In genomic region chr4:152124361-152124961, GRCm38 (mm10) we compare ENCODE assay signal across 19 mouse cellular contexts. TPM values are rescaled to one million over a fixed set of nuclear protein-coding genes. Genes with fewer than 3 reads are reported as not detected.
DNase-seq lines count a peak whose midpoint lies in the region; ATAC-seq and TF ChIP-seq lines count a peak whose summit lies in the region.
"Had no signal": no experiment of that assay in that cellular context is flagged by ENCODE, and none has a peak within 500 bp of the region (broad histone marks: within the 10 kb centered on the region; RNA-seq: fewer than 3 reads in every experiment).

No protein-coding gene starts in this region.

- H3K9me3 ChIP-seq in kidney, embryonic 15.5 days (replicated peaks): no peaks in the 10 kb centered on the region
- H3K9me3 ChIP-seq in kidney, embryonic 16.5 days (ENCODE audit: low read length): no peaks in the 10 kb centered on the region
- H3K9me3 ChIP-seq in liver, postnatal 0 days (ENCODE audit: low read length): no peaks in the 10 kb centered on the region
- H3K9me3 ChIP-seq: hindbrain, embryonic 15.5 days had no signal

- H3K36me3 ChIP-seq in kidney, embryonic 15.5 days: peaks cover 3% of the 10 kb centered on the region; the same call in 1 of the 2 replicates
- H3K36me3 ChIP-seq in kidney, embryonic 16.5 days (ENCODE audit: insufficient read depth, low read length): no peaks in the 10 kb centered on the region
- H3K36me3 ChIP-seq in liver, postnatal 0 days (replicated peaks; ENCODE audit: insufficient read depth, low read length): no peaks in the 10 kb centered on the region
- H3K36me3 ChIP-seq: hindbrain, embryonic 15.5 days had no signal

- TF ChIP-seq CTCF in liver, postnatal 0 days (IDR thresholded peaks at IDR 0.05; ENCODE audit: low read depth): no peak

- ATAC-seq in CD4-positive, CD25-positive, alpha-beta regulatory T cell, adult 4 months: no peak
- no peak for ATAC-seq in kidney, embryonic 15.5 days (replicated peaks; ENCODE audit: low FRiP score)
- no peak for ATAC-seq in kidney, embryonic 16.5 days (ENCODE audit: low FRiP score, low TSS enrichment)
- ATAC-seq in liver, postnatal 0 days: no peak
- ATAC-seq: forebrain, embryonic 16.5 days; midbrain, embryonic 16.5 days had no signal

- H3K4me1 ChIP-seq in kidney, embryonic 15.5 days: peaks cover 71% of the 10 kb centered on the region
- peaks cover 53% of the 10 kb centered on the region for H3K4me1 ChIP-seq in kidney, embryonic 16.5 days (ENCODE audit: insufficient read depth, low read length)
- peaks cover 20% of the 10 kb centered on the region for H3K4me1 ChIP-seq in liver, postnatal 0 days (ENCODE audit: insufficient read depth)

- TF ChIP-seq EP300 in liver, postnatal 0 days (IDR thresholded peaks at IDR 0.05; ENCODE audit: low read depth): no peak

- no peak overlapping the region for H3K4me3 ChIP-seq in kidney, embryonic 15.5 days (replicated peaks)
- H3K4me3 ChIP-seq in kidney, embryonic 16.5 days (ENCODE audit: low read length): no peak overlapping the region
- H3K4me3 ChIP-seq in liver, postnatal 0 days (ENCODE audit: low read depth, low read length): 0 out of 2 replicates have a peak overlapping the region, but pooled peaks have one; percentile 14
- H3K4me3 ChIP-seq: erythroblast, embryonic 14.5 days had no signal

- H3K27ac ChIP-seq in kidney, embryonic 15.5 days: no peak overlapping the region
- no peak overlapping the region for H3K27ac ChIP-seq in kidney, embryonic 16.5 days (ENCODE audit: low read length)
- no peak overlapping the region for H3K27ac ChIP-seq in liver, postnatal 0 days (ENCODE audit: low read depth)
- H3K27ac ChIP-seq: hindbrain, embryonic 15.5 days had no signal

- DNase-seq in CD4-positive, CD25-positive, alpha-beta regulatory T cell, adult 2 months (ENCODE audit: low read depth, low spot score): peak; percentile 66
- peak; percentile 41 for DNase-seq in A20 (ENCODE audit: low read depth, low spot score)
- no peak for DNase-seq in liver, postnatal 0 days
- no peak for DNase-seq in cerebellum, adult 8-10 months
- DNase-seq in kidney, postnatal 36 days: no peak
- DNase-seq: adrenal gland, adult 8-10 months; embryo, embryonic 11 days; gastrocnemius, postnatal 36 days; kidney, adult 9 months; layer of hippocampus, adult 9-11 months; lung, postnatal 4 days had no signal

- H3K27me3 ChIP-seq in kidney, embryonic 15.5 days: peaks cover 99% of the 10 kb centered on the region
- peaks cover 88% of the 10 kb centered on the region for H3K27me3 ChIP-seq in kidney, embryonic 16.5 days (ENCODE audit: insufficient read depth, low read length)
- peaks cover 95% of the 10 kb centered on the region for H3K27me3 ChIP-seq in liver, postnatal 0 days (ENCODE audit: insufficient read depth, low read length)

- H3K4me2 ChIP-seq in kidney, embryonic 15.5 days: peak overlapping the region; percentile 53; the same call in 1 of the 2 replicates
- H3K4me2 ChIP-seq in kidney, embryonic 16.5 days (replicated peaks; ENCODE audit: low read depth, low read length): no peak overlapping the region
- H3K4me2 ChIP-seq in liver, postnatal 0 days (ENCODE audit: low read depth, low read length): peak overlapping the region; percentile 36; the same call in 1 of the 2 replicates

- 40% methylated on average over 13 of the region's 13 CpGs for WGBS in kidney, embryonic 15.5 days
- 41% methylated on average over 13 of the region's 13 CpGs for WGBS in kidney, embryonic 16.5 days
- 26% methylated on average over 13 of the region's 13 CpGs for WGBS in liver, postnatal 0 days (ENCODE audit: insufficient replicate concordance)

- H3K9ac ChIP-seq in kidney, embryonic 15.5 days: no peak overlapping the region
- no peak overlapping the region for H3K9ac ChIP-seq in kidney, embryonic 16.5 days (replicated peaks; ENCODE audit: low read length)
- H3K9ac ChIP-seq in liver, postnatal 0 days (replicated peaks): no peak overlapping the region
- H3K9ac ChIP-seq: hindbrain, embryonic 15.5 days had no signal

RNA-seq across cellular contexts. Expression of gene Tnfrsf25, which starts 8.7 kb away (rescaled TPM):
- polyA plus RNA-seq in CD4-positive, CD25-positive, alpha-beta regulatory T cell, adult 4 months (2017; shearing (Covaris generic)): 100 to 1,000 TPM; 125 to 170 TPM
- 1.5 and 2.4 TPM in 2 replicates for polyA plus RNA-seq in kidney, embryonic 15.5 days (2015; fragmentation: Nextera tagmentation; extraction: Ambion mirVana)
- polyA plus RNA-seq in kidney, embryonic 16.5 days (2015; fragmentation: Nextera tagmentation; extraction: Ambion mirVana): 1.9 and 3.0 TPM in 2 replicates
- 0.15 TPM in 1 of 2 replicates, not detected in the other for polyA plus RNA-seq in liver, postnatal 0 days (2015; fragmentation: Nextera tagmentation; extraction: Ambion mirVana)

RNA-seq across cellular contexts. Expression of gene Espn, which starts 27.7 kb away (rescaled TPM):
- polyA plus RNA-seq in CD4-positive, CD25-positive, alpha-beta regulatory T cell, adult 4 months (2017; shearing (Covaris generic)): 1 to 10 TPM; 9.5 to 9.9 TPM
- 25.5 and 28.1 TPM in 2 replicates for polyA plus RNA-seq in kidney, embryonic 15.5 days (2015; fragmentation: Nextera tagmentation; extraction: Ambion mirVana)
- 22.2 and 30.6 TPM in 2 replicates for polyA plus RNA-seq in kidney, embryonic 16.5 days (2015; fragmentation: Nextera tagmentation; extraction: Ambion mirVana)
- polyA plus RNA-seq in liver, postnatal 0 days (2015; fragmentation: Nextera tagmentation; extraction: Ambion mirVana): 1.8 and 2.2 TPM in 2 replicates

RNA-seq across cellular contexts. Expression of gene Hes2, which starts 34.2 kb away (rescaled TPM):
- polyA plus RNA-seq in CD4-positive, CD25-positive, alpha-beta regulatory T cell, adult 4 months (2017; shearing (Covaris generic)): not detected
- 0.08 and 0.17 TPM in 2 replicates for polyA plus RNA-seq in kidney, embryonic 15.5 days (2015; fragmentation: Nextera tagmentation; extraction: Ambion mirVana)
- 0.14 and 0.57 TPM in 2 replicates for polyA plus RNA-seq in kidney, embryonic 16.5 days (2015; fragmentation: Nextera tagmentation; extraction: Ambion mirVana)
- not detected in 2 replicates for polyA plus RNA-seq in liver, postnatal 0 days (2015; fragmentation: Nextera tagmentation; extraction: Ambion mirVana)
- polyA plus RNA-seq: erythroblast, embryonic 14.5 days; forebrain, embryonic 16.5 days; hindbrain, embryonic 15.5 days; liver, embryonic 16.5 days; midbrain, embryonic 16.5 days had no signal

RNA-seq across cellular contexts. Expression of gene Plekhg5, which starts 52.2 kb away (rescaled TPM):
- polyA plus RNA-seq in CD4-positive, CD25-positive, alpha-beta regulatory T cell, adult 4 months (2017; shearing (Covaris generic)): 1 to 10 TPM; 1.7 to 2.4 TPM
- 19.8 and 20.9 TPM in 2 replicates for polyA plus RNA-seq in kidney, embryonic 15.5 days (2015; fragmentation: Nextera tagmentation; extraction: Ambion mirVana)
- 25.5 and 28.1 TPM in 2 replicates for polyA plus RNA-seq in kidney, embryonic 16.5 days (2015; fragmentation: Nextera tagmentation; extraction: Ambion mirVana)
- polyA plus RNA-seq in liver, postnatal 0 days (2015; fragmentation: Nextera tagmentation; extraction: Ambion mirVana): 1.8 and 2.1 TPM in 2 replicates

RNA-seq across cellular contexts. Expression of gene Acot7, which starts 53.5 kb away (rescaled TPM):
- polyA plus RNA-seq in CD4-positive, CD25-positive, alpha-beta regulatory T cell, adult 4 months (2017; shearing (Covaris generic)): 100 to 1,000 TPM; 108 to 145 TPM
- 65.6 and 71.7 TPM in 2 replicates for polyA plus RNA-seq in kidney, embryonic 15.5 days (2015; fragmentation: Nextera tagmentation; extraction: Ambion mirVana)
- 75.1 and 76.4 TPM in 2 replicates for polyA plus RNA-seq in kidney, embryonic 16.5 days (2015; fragmentation: Nextera tagmentation; extraction: Ambion mirVana)
- polyA plus RNA-seq in liver, postnatal 0 days (2015; fragmentation: Nextera tagmentation; extraction: Ambion mirVana): 10.7 and 12.0 TPM in 2 replicates

Comparison
In these comparisons a context has a peak if more than half of its experiments do, and no peak if none do; other contexts are left out.
1. DNase-seq: peak in CD4-positive, CD25-positive, alpha-beta regulatory T cell, adult 2 months (single experiment) and A20 (single experiment); none in liver, postnatal 0 days (single experiment), cerebellum, adult 8-10 months (single experiment) and kidney, postnatal 36 days (0 of 2).
2. RNA of gene Tnfrsf25, which starts 8.7 kb away (polyA plus RNA-seq): 125 to 170 TPM in CD4-positive, CD25-positive, alpha-beta regulatory T cell, adult 4 months; 1.5 to 2.4 TPM in kidney, embryonic 15.5 days, 1.9 to 3.0 TPM in kidney, embryonic 16.5 days and 0.15 TPM in liver, postnatal 0 days; every median in the first group is over 10 times any median in the second.